Mouse (Mus musculus): ENCODE data around the gene Whrn. TPM values are rescaled to one million over a fixed set of nuclear protein-coding genes. Genes with fewer than 3 reads are reported as not detected.
A peak's percentile ranks its signal among the peaks of the same experiment; 100 is the strongest.

Whrn gene
- total RNA-seq, 2 experiments from 2014 or later: 41.5 to 50.6 TPM

DNA sequence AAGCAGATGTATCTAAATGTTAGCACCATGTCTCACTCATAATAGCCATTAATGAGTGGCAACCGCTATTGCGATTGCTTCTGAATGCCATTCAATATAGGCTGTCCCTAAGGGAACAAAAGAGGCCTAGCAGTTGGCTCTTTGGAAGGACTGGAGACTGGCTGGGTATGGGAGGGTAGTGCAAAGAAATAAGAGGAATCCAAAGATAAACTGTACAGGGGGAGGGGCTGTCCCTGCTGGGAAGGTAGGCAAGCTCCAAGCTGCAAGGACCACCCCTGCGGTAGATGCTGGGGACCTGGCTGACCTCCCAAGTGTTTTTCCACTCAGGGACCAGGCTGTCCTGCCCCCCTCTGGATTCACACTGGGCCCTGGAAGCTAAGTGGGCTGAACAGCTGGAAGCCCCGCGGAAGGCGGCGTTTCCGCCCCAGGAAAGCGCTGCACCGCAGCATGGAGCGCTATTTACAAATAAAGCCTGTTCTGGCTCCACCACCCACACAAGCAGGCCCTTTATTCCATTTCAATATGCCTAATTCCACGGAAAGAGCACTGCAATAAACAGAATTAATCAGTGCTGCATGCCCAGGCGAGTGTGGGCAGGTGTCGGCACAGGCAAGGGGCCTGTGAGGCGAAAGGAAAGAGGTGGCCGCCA is 36.5 kb downstream of the Whrn start:
- peak in 1 of 2 experiments; percentile 19 for DNase-seq (ENCODE audit: low spot score in 2 of 2)
- intact Hi-C loops (cut with DNase I): no loop called here

DNA sequence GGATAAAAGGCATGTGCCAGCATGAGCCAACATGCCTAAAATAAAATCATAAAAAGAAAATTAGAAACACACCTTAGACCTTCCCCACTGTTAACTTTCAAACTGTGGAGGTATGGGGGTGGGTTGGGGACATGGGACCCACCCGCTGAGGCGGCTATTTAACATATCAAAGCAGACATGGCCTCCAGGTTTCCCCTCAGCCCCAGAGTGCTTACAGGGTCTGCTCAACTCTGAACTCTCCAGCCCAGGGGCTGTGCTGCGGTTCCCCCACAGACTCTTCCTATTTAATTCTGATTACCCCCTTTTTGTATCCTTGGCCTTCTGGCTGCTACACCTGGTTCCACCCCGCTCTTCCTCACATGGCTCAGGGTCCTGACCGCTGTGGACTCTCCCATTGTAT is 39.2 kb downstream of the Whrn start:
- intact Hi-C loops (cut with DNase I): no loop called here

DNA sequence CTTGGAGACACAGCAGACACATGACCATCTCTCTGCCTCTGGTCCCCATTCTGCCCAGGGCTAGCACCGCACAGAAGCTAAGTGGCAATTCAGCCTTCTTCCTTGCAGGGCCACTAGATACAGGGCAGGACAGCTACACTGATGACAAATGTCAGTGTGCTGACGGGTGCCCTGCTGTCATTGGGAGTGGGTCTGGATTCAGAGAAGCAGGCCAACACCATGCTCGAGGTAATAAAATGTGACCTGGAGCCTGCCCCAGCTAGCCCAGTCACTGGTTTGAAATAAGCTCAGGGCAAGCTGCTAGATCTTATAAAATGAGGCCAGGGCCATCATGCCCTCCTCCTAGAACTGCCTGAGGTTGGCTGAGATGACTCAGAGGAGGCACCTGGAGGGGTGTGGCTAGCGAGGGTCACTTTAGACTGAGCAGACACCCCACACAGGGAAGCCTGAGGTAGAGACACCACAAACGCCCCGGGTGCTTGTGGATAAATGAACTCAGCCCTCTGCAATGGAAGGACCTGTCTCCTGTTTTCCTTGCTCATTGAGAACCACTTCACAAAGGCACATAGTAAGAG is 41.8 kb downstream of the Whrn start:
- DNase-seq (ENCODE audit: low spot score in 2 of 2): no peak
- intact Hi-C loops (cut with DNase I): no loop called here

More for the DNA sequence above, 39.2 kb downstream of the Whrn start:
- DNase-seq (ENCODE audit: low spot score in 2 of 2): no peak

DNA sequence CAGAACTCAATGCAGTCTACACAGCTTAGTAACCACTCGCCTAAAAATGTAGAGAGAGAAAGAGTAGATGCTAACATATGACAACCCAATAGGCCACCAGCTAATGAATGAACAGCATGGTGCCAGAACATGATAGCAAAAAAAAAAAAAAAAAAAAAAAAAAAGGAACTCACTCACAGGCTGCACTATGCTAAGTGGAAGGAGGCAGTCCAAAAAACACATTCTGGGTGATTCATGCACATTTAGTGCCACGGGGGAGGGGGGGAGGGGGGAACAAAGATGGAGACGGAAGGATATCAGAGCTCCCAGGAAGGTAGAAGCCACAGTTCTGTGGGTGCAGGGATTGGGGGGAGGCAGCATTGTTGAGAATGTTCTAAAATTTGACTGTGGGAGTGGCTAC is 43.2 kb downstream of the Whrn start:
- intact Hi-C loops (cut with DNase I): no loop called here
- DNase-seq (ENCODE audit: low spot score in 2 of 2): no peak

GRCm38 (mm10) chr4:63450551-63450950 is 45.2 kb downstream of the Whrn start:
- DNase-seq (ENCODE audit: low spot score in 2 of 2): no peak
- intact Hi-C loops (cut with DNase I): no loop called here

- DNase-seq (ENCODE audit: low spot score in 2 of 2): no peak
- intact Hi-C loops (cut with DNase I): no loop called here
Observed at GRCm38 (mm10) chr4:63444362-63445066, 51.3 kb downstream of the Whrn start.

DNA sequence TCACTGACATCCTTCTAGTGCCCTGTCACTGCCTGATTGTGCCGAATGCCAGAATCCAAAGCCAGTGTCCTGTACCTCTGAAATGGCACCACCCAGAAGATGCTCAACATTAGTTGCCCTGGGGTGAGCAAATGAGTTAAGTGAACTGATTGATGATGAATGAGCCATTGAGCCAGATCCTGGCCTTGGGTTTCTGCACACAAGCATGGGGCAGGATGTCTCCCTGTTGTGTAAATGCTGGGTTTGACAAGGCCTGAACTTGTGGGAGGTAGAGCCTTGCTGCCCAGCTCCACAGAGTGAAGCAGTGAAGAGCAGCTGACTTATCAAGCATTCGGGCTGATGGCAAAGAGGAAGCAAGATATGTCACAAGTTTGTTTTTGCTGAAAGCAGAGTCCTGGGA is 52.7 kb downstream of the Whrn start:
- no peak for DNase-seq (ENCODE audit: low spot score in 2 of 2)
- intact Hi-C loops (cut with DNase I): no loop called here

DNA sequence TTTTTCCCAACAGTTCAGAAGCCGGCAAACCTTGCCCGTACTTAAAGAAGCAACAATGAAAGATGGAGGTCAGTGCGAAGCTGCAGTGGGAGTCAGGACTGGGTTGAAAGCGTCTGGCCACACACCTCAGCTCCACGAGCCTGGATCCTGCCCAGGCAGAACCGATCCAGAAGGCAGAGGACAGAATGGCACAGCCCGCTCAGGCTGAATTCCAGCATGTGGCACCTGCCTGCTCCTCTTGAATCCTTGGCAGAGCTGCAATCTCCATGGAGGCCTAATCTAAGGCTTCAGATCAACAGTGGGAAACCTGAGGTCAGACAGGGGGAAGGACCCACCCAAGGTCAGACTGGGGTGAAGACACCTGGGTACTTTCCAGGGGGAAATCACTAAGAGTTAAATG is 54.2 kb downstream of the Whrn start:
- intact Hi-C loops (cut with DNase I): no loop called here
- DNase-seq (ENCODE audit: low spot score in 2 of 2): no peak

- DNase-seq (ENCODE audit: low spot score in 2 of 2): no peak
- intact Hi-C loops (cut with DNase I): no loop called here
Observed at GRCm38 (mm10) chr4:63440262-63440661, 55.5 kb downstream of the Whrn start.

DNA sequence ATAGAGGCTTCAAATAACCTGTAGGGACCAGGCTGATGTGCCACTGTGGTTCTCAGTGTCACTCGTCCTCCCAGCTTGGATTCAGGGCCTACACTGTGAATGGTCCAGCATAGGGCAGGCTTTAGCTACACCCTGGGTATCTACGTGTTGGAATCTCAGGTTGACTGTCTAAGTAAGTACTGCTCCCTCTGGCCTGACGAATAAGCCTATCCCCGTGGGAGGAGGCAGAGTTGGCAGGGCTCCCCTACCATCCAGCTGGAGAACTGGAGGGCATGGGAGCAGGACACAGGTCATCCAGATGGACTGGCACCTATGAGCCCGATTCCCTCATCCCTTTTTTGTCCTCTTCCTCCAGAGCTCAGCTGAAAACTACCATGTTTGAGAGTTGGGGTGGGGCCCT is 57.8 kb downstream of the Whrn start:
- no peak for DNase-seq (ENCODE audit: low spot score in 2 of 2)
- intact Hi-C loops (cut with DNase I): no loop called here

GRCm38 (mm10) chr4:63437119-63437815 is 58.5 kb downstream of the Whrn start:
- DNase-seq (ENCODE audit: low spot score in 2 of 2): no peak
- intact Hi-C loops (cut with DNase I): no loop called here

DNA sequence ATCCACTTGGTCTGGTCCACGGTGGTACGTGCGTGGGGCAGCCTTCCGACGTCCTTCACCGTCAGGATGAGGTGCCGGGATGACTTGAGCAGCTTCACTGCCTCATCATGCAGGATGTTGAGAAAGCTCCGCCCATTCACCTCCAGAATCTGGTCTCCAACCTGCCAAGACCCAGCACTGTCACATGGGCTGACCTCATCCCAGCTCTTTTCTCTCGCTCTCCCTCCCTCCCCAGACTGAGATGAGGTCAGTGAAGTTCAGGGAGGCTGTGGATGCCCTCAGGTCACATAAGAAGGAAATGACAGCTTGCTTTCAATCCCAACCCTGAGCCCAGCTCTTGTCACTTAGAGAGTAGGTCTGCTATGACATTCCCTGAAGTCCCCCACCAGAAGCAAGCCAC is 60.4 kb downstream of the Whrn start:
- DNase-seq (ENCODE audit: low spot score in 2 of 2): no peak
- intact Hi-C loops (cut with DNase I): no loop called here

GRCm38 (mm10) chr4:63431098-63431497 is 64.7 kb downstream of the Whrn start:
- intact Hi-C loops (cut with DNase I): no loop called here
- no peak for DNase-seq (ENCODE audit: low spot score in 2 of 2)

GRCm38 (mm10) chr4:63430357-63430756 is 65.4 kb downstream of the Whrn start:
- intact Hi-C loops (cut with DNase I): no loop called here
- no peak for DNase-seq (ENCODE audit: low spot score in 2 of 2)

GRCm38 (mm10) chr4:63426308-63426707 is 69.5 kb downstream of the Whrn start:
- intact Hi-C loops (cut with DNase I): no loop called here
- DNase-seq (ENCODE audit: low spot score in 2 of 2): no peak

DNA sequence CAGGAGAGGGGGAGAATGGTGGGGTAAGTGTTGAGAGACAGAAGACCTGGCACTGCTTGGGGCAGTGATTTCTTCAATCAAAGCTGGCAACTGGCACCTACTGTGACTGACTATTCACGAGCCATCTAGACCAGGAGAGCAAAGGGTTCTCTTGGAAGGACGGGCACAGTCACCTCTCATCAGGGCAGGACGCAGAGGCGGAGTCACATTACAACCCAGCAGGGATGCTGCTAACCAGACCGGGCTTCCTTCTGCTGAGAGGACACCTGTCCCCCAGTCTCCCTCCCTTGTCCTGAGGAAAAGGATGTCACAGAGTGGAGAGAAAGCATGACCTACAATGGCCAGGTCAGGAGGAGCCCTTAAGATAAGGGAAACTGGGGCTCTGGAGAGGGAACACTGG is 72.0 kb downstream of the Whrn start:
- intact Hi-C loops (cut with DNase I): no loop called here
- no peak for DNase-seq (ENCODE audit: low spot score in 2 of 2)

DNA sequence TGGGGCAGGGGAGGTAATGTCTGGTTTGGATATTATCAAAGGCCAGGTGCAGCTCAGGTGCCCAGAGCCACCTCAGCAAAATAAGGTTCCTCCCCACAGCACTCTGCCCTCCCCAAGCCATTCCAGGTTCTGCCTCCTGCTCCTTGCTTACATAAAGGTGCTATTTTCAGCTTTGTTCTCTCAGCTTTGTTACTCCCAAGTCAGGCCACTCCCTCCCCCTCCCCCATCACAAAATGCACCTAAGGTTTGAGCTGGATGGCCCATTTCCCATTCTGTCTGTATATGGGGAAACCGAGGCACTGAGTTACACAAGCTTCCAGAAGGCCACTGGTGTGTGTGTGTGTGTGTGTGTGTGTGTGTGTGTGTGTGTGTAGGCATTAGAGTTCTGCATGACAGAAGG is 72.6 kb downstream of the Whrn start:
- intact Hi-C loops (cut with DNase I): no loop called here
- no peak for DNase-seq (ENCODE audit: low spot score in 2 of 2)

DNA sequence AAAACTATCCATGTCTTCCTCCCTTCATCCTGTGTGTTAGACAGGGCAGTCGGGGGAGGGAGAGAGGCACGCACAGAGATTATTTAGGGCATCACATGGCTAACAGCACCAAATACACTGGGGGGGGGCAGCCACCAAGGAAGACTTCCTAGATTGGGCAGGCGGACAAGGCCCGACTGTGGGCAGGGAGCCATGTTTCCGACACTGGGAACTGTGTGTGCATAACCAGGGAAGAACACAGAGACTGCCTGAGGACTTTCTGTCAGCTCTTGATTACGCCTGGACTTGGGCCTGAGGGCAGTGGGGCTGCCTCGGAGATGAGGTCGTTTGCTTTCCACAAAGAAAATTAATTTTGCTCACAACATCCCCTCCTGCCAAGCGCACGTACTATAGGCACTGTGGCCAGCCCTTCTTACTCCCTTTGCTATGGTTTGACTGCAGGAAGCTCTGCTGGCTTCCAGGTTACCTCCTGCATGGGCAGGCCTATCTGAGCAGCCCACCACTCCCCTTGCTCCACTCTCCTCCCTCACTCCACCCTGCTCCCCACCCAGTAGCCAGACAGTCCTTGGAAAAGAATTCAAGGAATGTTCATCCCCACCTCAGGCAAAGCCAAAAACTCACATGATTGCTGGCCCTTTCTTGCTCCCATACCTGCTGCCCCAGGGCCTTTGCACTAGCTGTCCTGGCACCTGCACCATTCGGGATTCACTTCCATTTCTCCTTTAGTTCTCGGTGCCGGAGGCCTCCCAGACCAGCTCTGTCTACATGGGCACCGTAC is 75.5 kb downstream of the Whrn start:
- DNase-seq (ENCODE audit: low spot score in 2 of 2): no peak
- intact Hi-C loops (cut with DNase I): no loop called here

DNA sequence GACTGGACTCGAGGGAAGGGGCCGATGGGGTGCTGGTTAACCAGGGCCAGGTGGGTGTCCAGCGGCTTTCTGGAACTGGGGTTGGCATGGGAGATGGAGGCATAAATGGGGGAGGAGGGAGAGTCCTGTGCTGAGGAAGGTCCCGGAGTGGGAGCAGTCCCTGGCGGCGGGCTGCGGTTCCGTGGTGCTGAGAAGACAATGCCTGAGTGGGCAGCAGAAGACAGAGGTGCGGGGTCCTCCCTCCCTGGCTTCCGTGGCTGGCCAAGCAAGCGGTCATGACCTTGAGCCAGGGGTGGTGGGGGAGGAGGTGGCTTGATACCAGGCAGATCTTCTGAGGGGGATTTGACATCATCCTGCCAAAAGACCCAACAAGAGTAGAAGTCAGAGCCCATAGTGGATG is 77.5 kb downstream of the Whrn start:
- intact Hi-C loops (cut with DNase I): loop anchor here (5.0 kb wide), 3 partner anchors 79 to 1074 kb away; partner anchors contain the start of genes Tmem268 and Whrn
- no peak for DNase-seq (ENCODE audit: low spot score in 2 of 2)
